Mouse (Mus musculus): ENCODE results near the gene Mterf1b. TPM values are rescaled to one million over a fixed set of nuclear protein-coding genes. Genes with fewer than 3 reads are reported as not detected.

Gene Mterf1b
- total and polyA plus RNA-seq, 2 experiments from 2014 or later, result 0.84 to 1.3 TPM

DNA sequence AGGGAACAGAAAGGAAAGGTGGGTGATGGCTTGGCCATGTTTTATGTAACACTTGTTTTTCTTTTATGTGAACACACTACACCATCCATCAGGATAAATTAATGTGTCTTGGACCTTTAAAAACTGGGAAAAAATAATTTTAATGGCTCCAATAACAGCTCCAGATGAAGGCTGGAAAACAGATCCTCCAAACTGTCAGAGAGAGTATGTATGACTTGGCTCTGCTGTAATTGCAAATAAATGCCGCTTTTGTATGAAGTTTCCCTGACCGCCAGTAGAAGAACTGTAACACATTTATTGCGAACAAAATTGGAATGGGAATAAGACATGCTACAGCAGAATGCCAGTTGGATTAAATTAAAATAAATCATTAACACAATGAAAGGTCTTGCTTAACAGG is 29.1 kb downstream of the Mterf1b start:
- no peak for TF ChIP-seq CTCF (IDR thresholded peaks at IDR 0.05; ENCODE audit: low read depth)
- ATAC-seq (no peak), DNase-seq (ENCODE audit: low spot score) (no peak)
- Histone ChIP-seq H3K9me3 (ENCODE audit: low read length) (no peaks in the 10 kb centered on the region), H3K36me3 (ENCODE audit: insufficient read depth, low read length) (no peaks in the 10 kb centered on the region), H3K4me1 (ENCODE audit: insufficient read depth, low read length) (no peaks in the 10 kb centered on the region), H3K9ac (replicated peaks; ENCODE audit: low read length) (no peak overlapping the region), H3K4me3 (ENCODE audit: low read length) (no peak overlapping the region), H3K27me3 (ENCODE audit: insufficient read depth, low read length) (no peaks in the 10 kb centered on the region), H3K4me2 (ENCODE audit: low read depth, low read length) (no peak overlapping the region), H3K27ac (no peak overlapping the region)
- 69% methylated on average over 3 of the region's 3 CpGs for whole genome bisulfite sequencing

DNA sequence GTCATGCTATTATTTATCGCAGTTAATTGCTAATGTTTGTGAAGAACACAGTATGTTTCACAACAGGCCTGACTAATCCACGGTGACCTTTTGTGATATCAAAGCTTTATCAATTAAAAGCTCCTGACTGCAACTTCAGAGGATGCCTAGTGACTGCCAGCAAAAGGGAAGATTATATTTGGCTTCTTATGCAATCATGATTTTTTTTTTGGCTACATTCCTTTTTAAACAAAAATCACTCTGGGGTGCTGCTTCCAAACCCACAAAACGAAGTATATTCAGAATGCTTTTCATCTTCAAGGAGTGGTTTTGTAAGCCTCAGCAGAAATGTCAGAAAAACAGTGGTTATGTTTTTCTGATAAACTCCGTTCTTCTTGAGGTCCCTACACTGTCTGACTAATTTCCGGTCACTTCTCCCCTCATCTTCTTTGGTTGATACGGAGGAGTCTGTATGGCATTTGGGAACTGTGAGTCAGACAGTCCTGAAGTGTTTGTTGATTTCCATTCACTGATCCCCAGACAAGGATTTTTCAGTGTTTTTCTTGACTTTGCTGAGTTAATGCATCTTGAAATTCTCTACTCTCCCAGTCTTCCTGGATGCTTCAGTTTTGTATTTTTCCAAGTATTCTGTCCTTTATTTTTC is 29.9 kb downstream of the Mterf1b start:
- Histone ChIP-seq H3K27me3 (ENCODE audit: insufficient read depth, low read length) (no peaks in the 10 kb centered on the region), H3K9ac (replicated peaks; ENCODE audit: low read length) (no peak overlapping the region), H3K4me3 (ENCODE audit: low read length) (no peak overlapping the region), H3K36me3 (ENCODE audit: insufficient read depth, low read length) (no peaks in the 10 kb centered on the region), H3K4me1 (ENCODE audit: insufficient read depth, low read length) (no peaks in the 10 kb centered on the region), H3K4me2 (ENCODE audit: low read depth, low read length) (no peak overlapping the region), H3K9me3 (ENCODE audit: low read length) (no peaks in the 10 kb centered on the region), H3K27ac (no peak overlapping the region)
- no peak for TF ChIP-seq CTCF (IDR thresholded peaks at IDR 0.05; ENCODE audit: low read depth)
- DNase-seq (ENCODE audit: low spot score) (no peak), ATAC-seq (no peak)
- WGBS, result 73% methylated on average over 6 of the region's 6 CpGs

DNA sequence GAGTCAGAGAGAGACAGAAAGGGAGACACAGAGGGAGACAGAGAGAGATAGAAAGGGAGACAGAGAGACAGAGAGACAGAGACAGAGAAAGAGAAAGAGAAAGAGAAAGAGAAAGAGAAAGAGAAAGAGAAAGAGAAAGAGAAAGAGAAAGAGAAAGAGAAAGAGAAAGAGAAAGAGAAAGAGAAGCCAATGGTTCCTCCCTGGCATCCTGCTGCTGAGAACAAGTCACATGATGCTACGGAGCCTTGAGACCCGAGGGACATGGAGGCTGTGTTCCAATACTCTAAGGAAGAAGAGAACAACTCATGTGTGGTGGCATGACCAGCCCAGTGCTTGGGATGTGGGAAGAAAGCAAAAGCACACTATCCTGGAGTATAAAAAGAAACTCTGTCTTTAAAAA is 40.0 kb downstream of the Mterf1b start:
- Histone ChIP-seq H3K4me3 (ENCODE audit: low read length) (no peak overlapping the region), H3K27me3 (ENCODE audit: insufficient read depth, low read length) (no peaks in the 10 kb centered on the region), H3K27ac (no peak overlapping the region), H3K4me1 (ENCODE audit: insufficient read depth, low read length) (no peaks in the 10 kb centered on the region), H3K9me3 (ENCODE audit: low read length) (no peaks in the 10 kb centered on the region), H3K36me3 (ENCODE audit: insufficient read depth, low read length) (no peaks in the 10 kb centered on the region), H3K9ac (replicated peaks; ENCODE audit: low read length) (no peak overlapping the region), H3K4me2 (ENCODE audit: low read depth, low read length) (no peak overlapping the region)
- 67% methylated on average over 2 of the region's 2 CpGs for WGBS
- TF ChIP-seq CTCF (IDR thresholded peaks at IDR 0.05; ENCODE audit: low read depth), result no peak
- DNase-seq (ENCODE audit: low spot score) (no peak), ATAC-seq (no peak)

DNA sequence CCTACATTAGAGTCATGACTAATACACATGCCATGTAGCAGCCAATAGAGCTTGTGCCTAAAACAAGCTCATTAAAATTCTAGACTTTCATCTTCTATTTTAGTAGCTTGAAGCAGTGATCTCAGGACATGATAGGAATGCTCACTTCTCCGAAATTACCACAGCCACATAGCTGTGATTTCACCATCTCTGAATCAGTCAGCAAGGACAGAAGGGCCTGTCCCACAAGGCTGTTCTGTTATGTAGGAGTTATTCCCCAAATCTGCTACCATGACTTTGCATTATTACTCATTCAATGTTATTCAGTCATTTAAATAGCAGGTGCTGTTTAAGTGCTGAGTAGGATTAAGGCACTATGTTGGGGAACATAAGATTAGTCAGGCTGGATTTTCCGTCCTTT is 42.3 kb downstream of the Mterf1b start:
- Histone ChIP-seq H3K4me2 (ENCODE audit: low read depth, low read length) (no peak overlapping the region), H3K4me1 (ENCODE audit: insufficient read depth, low read length) (no peaks in the 10 kb centered on the region), H3K36me3 (ENCODE audit: insufficient read depth, low read length) (no peaks in the 10 kb centered on the region), H3K27me3 (ENCODE audit: insufficient read depth, low read length) (no peaks in the 10 kb centered on the region), H3K4me3 (ENCODE audit: low read length) (no peak overlapping the region), H3K27ac (no peak overlapping the region), H3K9ac (replicated peaks; ENCODE audit: low read length) (no peak overlapping the region), H3K9me3 (ENCODE audit: low read length) (no peaks in the 10 kb centered on the region)
- DNase-seq (ENCODE audit: low spot score) (no peak), ATAC-seq (no peak)
- TF ChIP-seq CTCF (IDR thresholded peaks at IDR 0.05; ENCODE audit: low read depth), result no peak
- 82% methylated on average over 2 of the region's 2 CpGs for WGBS

DNA sequence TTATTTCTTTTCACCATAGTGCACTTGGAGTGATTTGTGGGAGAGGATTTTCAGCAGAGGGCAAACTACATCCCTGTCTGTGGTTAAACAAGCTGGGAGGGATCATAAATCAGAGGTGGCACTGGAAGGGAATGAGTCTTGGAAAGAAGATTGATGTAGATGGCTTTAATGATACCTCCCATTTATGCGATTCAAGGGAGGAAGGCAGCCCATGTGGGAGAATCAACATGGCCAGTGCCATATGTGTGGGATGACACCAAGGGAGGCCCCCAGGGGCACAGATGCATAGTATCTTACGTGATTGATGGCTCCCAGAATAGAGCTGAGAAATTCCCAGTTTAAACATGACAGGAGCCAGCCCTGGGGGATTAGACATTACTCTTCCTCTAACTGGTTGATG is 48.0 kb downstream of the Mterf1b start:
- ATAC-seq (no peak), DNase-seq (ENCODE audit: low spot score) (no peak)
- no peaks in the 10 kb centered on the region for H3K36me3 ChIP-seq (ENCODE audit: insufficient read depth, low read length)
- H3K4me1 ChIP-seq (ENCODE audit: insufficient read depth, low read length), result no peaks in the 10 kb centered on the region
- no peak overlapping the region for H3K4me3 ChIP-seq (ENCODE audit: low read length)
- TF ChIP-seq CTCF (IDR thresholded peaks at IDR 0.05; ENCODE audit: low read depth), result no peak
- 61% methylated on average over 2 of the region's 2 CpGs for WGBS
- no peak overlapping the region for H3K9ac ChIP-seq (replicated peaks; ENCODE audit: low read length)
- H3K27ac ChIP-seq, result no peak overlapping the region
- H3K4me2 ChIP-seq (ENCODE audit: low read depth, low read length), result no peak overlapping the region
- no peaks in the 10 kb centered on the region for H3K9me3 ChIP-seq (ENCODE audit: low read length)
- H3K27me3 ChIP-seq (ENCODE audit: insufficient read depth, low read length), result no peaks in the 10 kb centered on the region

DNA sequence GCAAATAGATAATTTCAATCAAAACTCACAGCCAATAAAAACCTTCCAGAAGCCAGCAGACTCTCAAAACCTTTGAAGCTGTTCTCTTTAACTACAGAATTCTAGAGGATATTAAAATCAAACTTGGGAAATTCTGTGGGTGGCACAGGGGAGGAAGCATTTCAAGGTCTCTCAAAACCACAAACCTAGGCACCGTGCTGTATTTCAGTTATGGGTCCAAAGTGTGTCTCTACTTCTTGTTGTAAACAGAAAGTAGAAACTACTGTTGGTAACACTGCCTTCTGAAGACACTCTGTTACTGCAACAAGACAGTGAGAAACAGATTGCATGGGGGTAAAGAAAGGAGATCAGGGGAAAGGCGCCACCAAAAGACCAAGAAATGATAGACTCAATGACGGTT is 52.8 kb downstream of the Mterf1b start:
- TF ChIP-seq CTCF (IDR thresholded peaks at IDR 0.05; ENCODE audit: low read depth), result no peak
- DNase-seq (ENCODE audit: low spot score) (no peak), ATAC-seq (no peak)
- whole genome bisulfite sequencing, result 86% methylated on average over 3 of the region's 3 CpGs
- Histone ChIP-seq H3K4me3 (ENCODE audit: low read length) (no peak overlapping the region), H3K4me2 (ENCODE audit: low read depth, low read length) (no peak overlapping the region), H3K4me1 (ENCODE audit: insufficient read depth, low read length) (no peaks in the 10 kb centered on the region), H3K9me3 (ENCODE audit: low read length) (no peaks in the 10 kb centered on the region), H3K27me3 (ENCODE audit: insufficient read depth, low read length) (no peaks in the 10 kb centered on the region), H3K27ac (no peak overlapping the region), H3K36me3 (ENCODE audit: insufficient read depth, low read length) (no peaks in the 10 kb centered on the region), H3K9ac (replicated peaks; ENCODE audit: low read length) (no peak overlapping the region)

DNA sequence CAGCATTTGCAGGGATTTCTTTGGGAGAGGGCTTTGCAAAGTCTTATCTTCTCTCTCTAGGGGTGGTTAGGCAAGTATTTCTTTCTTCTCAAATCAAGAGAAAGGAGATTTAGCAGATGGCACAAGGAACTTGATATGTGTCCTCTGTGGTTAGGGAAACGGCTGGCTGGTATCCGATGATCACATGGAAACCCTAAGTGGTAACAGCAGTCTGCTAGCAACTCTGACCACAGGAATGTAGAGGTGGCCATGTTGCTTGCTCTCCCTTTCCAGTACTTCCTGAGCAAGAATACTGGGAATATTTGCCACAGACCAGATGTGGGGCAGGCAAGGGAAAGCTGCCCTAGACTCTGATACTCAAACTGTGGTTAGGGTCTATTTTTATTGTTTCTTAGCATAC is 53.9 kb downstream of the Mterf1b start:
- Histone ChIP-seq H3K4me3 (ENCODE audit: low read length) (no peak overlapping the region), H3K27ac (no peak overlapping the region), H3K9me3 (ENCODE audit: low read length) (no peaks in the 10 kb centered on the region), H3K9ac (replicated peaks; ENCODE audit: low read length) (no peak overlapping the region), H3K4me2 (ENCODE audit: low read depth, low read length) (no peak overlapping the region), H3K36me3 (ENCODE audit: insufficient read depth, low read length) (no peaks in the 10 kb centered on the region), H3K4me1 (ENCODE audit: insufficient read depth, low read length) (no peaks in the 10 kb centered on the region), H3K27me3 (ENCODE audit: insufficient read depth, low read length) (no peaks in the 10 kb centered on the region)
- TF ChIP-seq CTCF (IDR thresholded peaks at IDR 0.05; ENCODE audit: low read depth), result no peak
- ATAC-seq (no peak), DNase-seq (ENCODE audit: low spot score) (no peak)
- WGBS, result 79% methylated on average over 2 of the region's 2 CpGs

Other genes with a start within 250 kb of the Mterf1b start
- gene Cyp51, start 87.6 kb upstream of the Mterf1b start, total RNA-seq (2014; rRNA removed), result 156 and 221 TPM in 2 replicates
- gene Cyp51, start 87.6 kb upstream of the Mterf1b start, polyA plus RNA-seq (2015; fragmentation: Nextera tagmentation; extraction: Ambion mirVana), result 100 and 104 TPM in 2 replicates

Data from hindbrain, postnatal 0 days (tissue).